Mouse (Mus musculus): ENCODE data around the gene Tbl1xr1. TPM values are rescaled to one million over a fixed set of nuclear protein-coding genes. Genes with fewer than 3 reads are reported as not detected.

Gene Tbl1xr1
- polyA plus RNA-seq, 1 experiment: 14.7 TPM

DNA sequence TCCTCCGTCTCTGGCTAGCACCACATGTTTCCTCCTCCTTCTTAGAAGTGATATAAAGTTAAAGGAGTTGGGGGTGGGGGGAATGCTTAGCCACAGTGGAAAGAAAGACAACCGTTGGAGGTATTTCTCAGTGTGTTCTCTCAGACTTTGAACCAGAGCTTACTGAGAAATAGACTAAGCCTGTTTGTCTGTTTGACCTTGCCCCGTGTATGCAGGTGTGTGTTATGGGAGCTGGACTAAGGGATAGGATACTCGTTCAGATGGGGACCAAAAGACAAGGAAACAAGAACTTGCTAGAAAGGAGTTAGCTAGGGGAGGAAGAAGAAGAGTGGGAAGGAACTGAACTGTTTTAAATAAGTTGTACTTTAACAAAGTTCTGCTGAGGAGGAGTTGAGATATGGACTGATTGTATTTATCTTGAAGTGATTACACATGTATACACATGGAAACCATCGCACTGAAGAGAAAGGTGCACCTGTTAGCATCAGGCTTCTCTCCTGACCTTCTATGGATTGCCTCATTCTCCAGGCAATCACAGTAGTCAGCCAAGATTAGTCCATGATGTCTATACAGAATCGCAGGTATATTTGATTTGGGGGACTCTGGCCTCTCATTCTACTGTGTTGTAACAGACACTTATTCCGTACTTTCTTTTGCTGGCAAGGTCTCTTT lies 117.9 kb downstream of the Tbl1xr1 start:
- Histone ChIP-seq H3ac (ENCODE audit: control insufficient read depth, insufficient read length) (no peak overlapping the region), H3K4me2 (ENCODE audit: low read depth) (no peak overlapping the region), H3K4me3 (no peak overlapping the region), H3K79me2 (ENCODE audit: control insufficient read depth, insufficient read depth) (no peaks in the 10 kb centered on the region), H3K36me3 (ENCODE audit: control insufficient read depth, insufficient read depth) (peaks cover 53% of the 10 kb centered on the region), H3K27me3 (ENCODE audit: control insufficient read depth, insufficient read depth, insufficient read length) (no peaks in the 10 kb centered on the region)
- TF ChIP-seq MYOG (IDR thresholded peaks at IDR 0.05; ENCODE audit: control insufficient read depth in 1 of 3, insufficient read depth in 1 of 3, insufficient read length in 2 of 3, low read depth in 2 of 3) (no peak), POLR2A (IDR thresholded peaks at IDR 0.05; ENCODE audit: insufficient read length, low read depth) (no peak)

- Histone ChIP-seq H3K27me3 (ENCODE audit: control insufficient read depth, insufficient read depth, insufficient read length) (no peaks in the 10 kb centered on the region), H3K4me2 (ENCODE audit: low read depth) (no peak overlapping the region), H3K79me2 (ENCODE audit: control insufficient read depth, insufficient read depth) (no peaks in the 10 kb centered on the region), H3ac (ENCODE audit: control insufficient read depth, insufficient read length) (no peak overlapping the region), H3K4me3 (no peak overlapping the region), H3K36me3 (ENCODE audit: control insufficient read depth, insufficient read depth) (peaks cover 50% of the 10 kb centered on the region)
- TF ChIP-seq E2F4 (IDR thresholded peaks at IDR 0.05; ENCODE audit: insufficient read depth): no peak
- no peak for TF ChIP-seq MYOG (IDR thresholded peaks at IDR 0.05; ENCODE audit: control insufficient read depth in 1 of 3, insufficient read depth in 1 of 3, insufficient read length in 2 of 3, low read depth in 2 of 3)
- no peak for TF ChIP-seq POLR2AphosphoS2 (IDR thresholded peaks at IDR 0.05; ENCODE audit: insufficient read length, low read depth)
- TF ChIP-seq MAX (IDR thresholded peaks at IDR 0.05; ENCODE audit: low read depth): no peak
- TF ChIP-seq POLR2A (IDR thresholded peaks at IDR 0.05; ENCODE audit: insufficient read length, low read depth): no peak
- no peak for TF ChIP-seq MYOD1 (IDR thresholded peaks at IDR 0.05; ENCODE audit: control insufficient read depth in 1 of 3, insufficient read length in 2 of 3, low read depth in 2 of 3)
- TF ChIP-seq REST (IDR thresholded peaks at IDR 0.05; ENCODE audit: insufficient read depth, insufficient read length): no peak
- no peak for TF ChIP-seq USF1 (IDR thresholded peaks at IDR 0.05; ENCODE audit: low read depth)
- no peak for TF ChIP-seq TCF3 (IDR thresholded peaks at IDR 0.05; ENCODE audit: insufficient read length, low read depth)
Measured at GRCm38 (mm10) chr3:22198802-22199201, 122.3 kb downstream of the Tbl1xr1 start.

DNA sequence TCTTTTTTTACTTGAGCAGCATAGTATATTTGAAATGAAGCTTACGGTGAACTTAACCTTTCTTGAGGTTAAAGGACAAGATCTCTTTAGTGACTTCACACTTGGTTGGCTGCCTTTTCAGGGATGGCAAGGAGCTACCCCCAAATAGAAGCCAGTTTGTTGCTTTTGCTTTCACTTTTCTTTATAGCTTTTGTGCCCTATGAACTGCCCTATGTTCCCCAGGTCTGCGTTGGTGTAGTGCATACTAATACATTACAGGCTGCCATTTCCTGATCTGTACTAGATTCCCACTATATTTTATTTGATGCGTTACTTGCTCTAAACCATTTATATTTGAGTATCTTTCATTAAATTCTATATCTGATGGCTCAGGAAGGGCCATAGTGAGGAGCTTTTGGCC lies 127.7 kb downstream of the Tbl1xr1 start:
- Histone ChIP-seq H3ac (ENCODE audit: control insufficient read depth, insufficient read length) (no peak overlapping the region), H3K4me3 (no peak overlapping the region), H3K36me3 (ENCODE audit: control insufficient read depth, insufficient read depth) (peaks cover 55% of the 10 kb centered on the region), H3K79me2 (ENCODE audit: control insufficient read depth, insufficient read depth) (no peaks in the 10 kb centered on the region), H3K4me2 (ENCODE audit: low read depth) (no peak overlapping the region), H3K27me3 (ENCODE audit: control insufficient read depth, insufficient read depth, insufficient read length) (no peaks in the 10 kb centered on the region)
- no peak for TF ChIP-seq E2F4 (IDR thresholded peaks at IDR 0.05; ENCODE audit: insufficient read depth)
- TF ChIP-seq POLR2AphosphoS2 (IDR thresholded peaks at IDR 0.05; ENCODE audit: insufficient read length, low read depth): no peak
- no peak for TF ChIP-seq CEBPB (IDR thresholded peaks at IDR 0.05; ENCODE audit: insufficient read depth, poor library complexity, severe bottlenecking)
- no peak for TF ChIP-seq TCF3 (IDR thresholded peaks at IDR 0.05; ENCODE audit: insufficient read length, low read depth)
- no peak for TF ChIP-seq SRF (IDR thresholded peaks at IDR 0.05; ENCODE audit: control insufficient read depth, insufficient read length, low read depth)
- no peak for TF ChIP-seq MYOG (IDR thresholded peaks at IDR 0.05; ENCODE audit: control insufficient read depth in 1 of 3, insufficient read depth in 1 of 3, insufficient read length in 2 of 3, low read depth in 2 of 3)
- TF ChIP-seq MYOD1 (IDR thresholded peaks at IDR 0.05; ENCODE audit: control insufficient read depth in 1 of 3, insufficient read length in 2 of 3, low read depth in 2 of 3): no peak
- TF ChIP-seq REST (IDR thresholded peaks at IDR 0.05; ENCODE audit: insufficient read depth, insufficient read length): no peak
- no peak for TF ChIP-seq POLR2A (IDR thresholded peaks at IDR 0.05; ENCODE audit: insufficient read length, low read depth)
- TF ChIP-seq TCF12 (IDR thresholded peaks at IDR 0.05; ENCODE audit: insufficient read depth, poor library complexity, severe bottlenecking): no peak
- TF ChIP-seq MAX (IDR thresholded peaks at IDR 0.05; ENCODE audit: low read depth): no peak
- TF ChIP-seq USF1 (IDR thresholded peaks at IDR 0.05; ENCODE audit: low read depth): no peak

DNA sequence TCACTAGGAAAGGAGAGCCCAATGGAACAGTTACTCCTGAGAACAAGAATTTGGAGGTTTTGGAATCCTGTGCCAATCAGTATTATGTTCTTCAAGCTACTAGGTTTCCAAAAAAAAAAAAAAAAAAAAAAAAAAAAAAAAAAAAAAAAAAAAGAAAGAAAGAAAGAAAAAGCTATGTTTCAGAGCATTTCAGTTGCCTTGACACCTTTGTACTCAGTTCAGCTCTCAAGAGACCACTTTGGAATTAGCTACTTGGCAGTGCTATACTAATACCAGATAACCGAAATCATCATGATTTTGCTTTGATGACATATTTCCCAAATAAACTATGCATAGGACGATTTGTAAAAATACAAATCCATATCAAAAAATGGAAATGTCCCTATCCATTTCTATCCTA lies 145.1 kb downstream of the Tbl1xr1 start:
- Histone ChIP-seq H3K4me3 (no peak overlapping the region), H3K27me3 (ENCODE audit: control insufficient read depth, insufficient read depth, insufficient read length) (no peaks in the 10 kb centered on the region), H3K79me2 (ENCODE audit: control insufficient read depth, insufficient read depth) (no peaks in the 10 kb centered on the region), H3ac (ENCODE audit: control insufficient read depth, insufficient read length) (no peak overlapping the region), H3K36me3 (ENCODE audit: control insufficient read depth, insufficient read depth) (no peaks in the 10 kb centered on the region), H3K4me2 (ENCODE audit: low read depth) (no peak overlapping the region)
- TF ChIP-seq POLR2AphosphoS2 (IDR thresholded peaks at IDR 0.05; ENCODE audit: insufficient read length, low read depth) (no peak), SRF (IDR thresholded peaks at IDR 0.05; ENCODE audit: control insufficient read depth, insufficient read length, low read depth) (no peak), TCF3 (IDR thresholded peaks at IDR 0.05; ENCODE audit: insufficient read length, low read depth) (no peak), TCF12 (IDR thresholded peaks at IDR 0.05; ENCODE audit: insufficient read depth, poor library complexity, severe bottlenecking) (no peak), USF1 (IDR thresholded peaks at IDR 0.05; ENCODE audit: low read depth) (no peak), E2F4 (IDR thresholded peaks at IDR 0.05; ENCODE audit: insufficient read depth) (no peak), CEBPB (IDR thresholded peaks at IDR 0.05; ENCODE audit: insufficient read depth, poor library complexity, severe bottlenecking) (no peak), MYOG (IDR thresholded peaks at IDR 0.05; ENCODE audit: control insufficient read depth in 1 of 3, insufficient read depth in 1 of 3, insufficient read length in 2 of 3, low read depth in 2 of 3) (no peak), POLR2A (IDR thresholded peaks at IDR 0.05; ENCODE audit: insufficient read length, low read depth) (no peak), MAX (IDR thresholded peaks at IDR 0.05; ENCODE audit: low read depth) (no peak), MYOD1 (IDR thresholded peaks at IDR 0.05; ENCODE audit: control insufficient read depth in 1 of 3, insufficient read length in 2 of 3, low read depth in 2 of 3) (no peak), REST (IDR thresholded peaks at IDR 0.05; ENCODE audit: insufficient read depth, insufficient read length) (no peak)

GRCm38 (mm10) chr3:22222351-22222750 lies 145.9 kb downstream of the Tbl1xr1 start:
- no peaks in the 10 kb centered on the region for H3K36me3 ChIP-seq (ENCODE audit: control insufficient read depth, insufficient read depth)
- no peak overlapping the region for H3K4me3 ChIP-seq
- H3K27me3 ChIP-seq (ENCODE audit: control insufficient read depth, insufficient read depth, insufficient read length): no peaks in the 10 kb centered on the region
- H3ac ChIP-seq (ENCODE audit: control insufficient read depth, insufficient read length): no peak overlapping the region
- TF ChIP-seq POLR2AphosphoS2 (IDR thresholded peaks at IDR 0.05; ENCODE audit: insufficient read length, low read depth): peak; percentile 9
- TF ChIP-seq POLR2A (IDR thresholded peaks at IDR 0.05; ENCODE audit: insufficient read length, low read depth): no peak
- TF ChIP-seq TCF12 (IDR thresholded peaks at IDR 0.05; ENCODE audit: insufficient read depth, poor library complexity, severe bottlenecking): no peak
- H3K4me2 ChIP-seq (ENCODE audit: low read depth): no peak overlapping the region
- H3K79me2 ChIP-seq (ENCODE audit: control insufficient read depth, insufficient read depth): no peaks in the 10 kb centered on the region

All from myocyte (in vitro differentiated cells).